Mouse (Mus musculus) kidney, adult 2 months (tissue): ENCODE measurements around the gene Serpina1b.
"Not testable (repeated sequence)": the region's sequence is repeated elsewhere in the genome, so short reads cannot be mapped to it uniquely, and the experiment has no call there.

ENCODE experiments used
- CTCF ChIP-seq: fragments of 200-500 bp; conservative IDR thresholded peaks from 2 replicates; pipeline ENCODE4 v1.5.1; 2011; ENCODE audit warnings: low read depth, mild to moderate bottlenecking, control low read depth, low read length, moderate library complexity, mixed read lengths; ENCODE audit not compliant: insufficient read depth, insufficient read length
- POLR2A ChIP-seq: fragments of 200-500 bp; IDR thresholded peaks from one replicate; pipeline ENCODE4 v1.6.1; 2011; ENCODE audit warnings: low read depth, low read length, control low read depth

GRCm38 (mm10) chr12:103745957-103746356 lies 84.2 kb downstream of the Serpina1b start:
- TF ChIP-seq POLR2A, CTCF: not testable (repeated sequence)
